Mouse (Mus musculus) urinary bladder, postnatal 14 days (tissue): ENCODE measurements at regions not wholly inside any gene's neighbourhood (a gene's known extent, or its start where the extent isn't known, plus 50 kb on each side); places are given as distances from the start of the nearest gene placed in this dataset.

Experiments
- DNase-seq: peaks from one replicate; pipeline ENCODE4 v3.0.0; 2021; ENCODE audit warnings: low spot score

DNA sequence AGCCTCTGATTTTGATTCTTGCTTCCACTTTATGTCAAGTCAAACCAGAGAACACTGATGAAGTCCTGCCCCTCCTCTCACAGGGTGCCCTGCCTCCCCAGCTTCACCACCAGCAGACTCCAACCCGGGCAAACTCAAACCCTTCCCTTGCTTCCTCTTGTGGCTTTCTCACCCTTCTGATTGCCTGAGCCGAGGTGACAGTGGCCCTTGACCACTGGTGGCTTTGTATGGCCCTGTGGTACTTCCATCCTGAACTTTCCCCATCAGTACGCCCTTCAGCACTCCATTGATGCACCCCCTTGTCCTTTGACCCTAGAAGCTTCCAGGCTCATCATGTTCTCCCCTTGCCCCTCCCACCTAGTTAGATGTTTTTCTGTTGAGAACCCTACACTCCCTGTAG, 287.0 kb downstream of the 3100002H09Rik start:
- no peak for DNase-seq

DNA sequence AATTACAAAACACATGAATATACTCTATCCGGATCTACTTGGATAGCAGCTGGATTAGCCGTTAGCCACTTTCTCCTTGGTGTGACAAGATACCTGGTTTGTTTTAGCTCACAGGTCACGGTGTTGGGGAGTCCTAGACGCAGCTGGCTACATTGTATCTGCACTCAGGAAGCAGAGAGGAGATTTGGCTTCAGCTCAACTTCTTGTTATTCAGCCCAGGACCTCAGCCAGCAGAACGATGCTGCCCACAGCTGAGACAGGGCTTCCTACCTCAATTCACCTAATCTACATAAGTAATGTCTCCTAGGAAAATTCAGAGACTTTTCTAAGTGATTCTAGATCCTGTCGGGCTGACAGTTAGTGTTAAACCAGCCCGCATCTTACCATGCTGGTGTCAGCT, 289.4 kb downstream of the 3100002H09Rik start:
- DNase-seq: no peak

DNA sequence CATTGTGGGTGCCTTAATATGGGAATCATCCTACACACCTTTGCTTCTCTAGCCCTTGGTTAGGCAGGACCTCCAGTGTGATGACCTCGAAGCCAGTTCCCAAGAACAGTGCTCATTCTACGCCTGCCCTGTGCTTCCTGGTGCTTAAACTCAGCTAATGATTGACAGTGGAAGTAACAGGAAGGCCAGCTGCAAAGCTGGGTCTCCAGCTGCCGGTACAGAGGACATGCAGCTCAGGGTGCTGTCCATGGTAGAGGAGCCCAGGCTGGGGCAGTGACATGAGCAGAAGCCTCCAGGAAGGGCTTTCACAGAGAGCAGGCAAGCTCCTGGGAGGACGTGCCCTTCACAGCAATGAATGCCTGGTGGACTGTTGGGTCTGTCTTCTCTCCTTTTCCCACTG, 293.6 kb downstream of the 3100002H09Rik start:
- DNase-seq: peak; percentile 7

DNA sequence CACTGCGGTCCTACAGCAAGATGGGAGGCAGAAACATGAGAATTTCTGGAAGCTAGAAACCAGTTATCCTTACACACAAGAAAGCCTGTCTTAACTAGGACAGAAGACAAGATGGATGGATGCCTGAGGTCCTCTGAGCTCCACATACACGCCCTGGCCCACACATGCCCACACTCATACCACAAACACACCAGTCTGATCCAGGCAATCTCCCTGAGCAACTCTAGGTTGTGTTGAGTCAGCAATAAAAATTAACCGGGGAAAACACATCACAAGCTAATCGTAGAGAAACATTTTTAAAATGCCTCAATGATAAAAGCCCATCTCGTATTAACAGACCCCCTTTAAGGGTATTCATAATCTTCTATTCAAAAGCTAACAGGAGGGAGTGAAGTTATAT, 298.9 kb downstream of the 3100002H09Rik start:
- DNase-seq: no peak

DNA sequence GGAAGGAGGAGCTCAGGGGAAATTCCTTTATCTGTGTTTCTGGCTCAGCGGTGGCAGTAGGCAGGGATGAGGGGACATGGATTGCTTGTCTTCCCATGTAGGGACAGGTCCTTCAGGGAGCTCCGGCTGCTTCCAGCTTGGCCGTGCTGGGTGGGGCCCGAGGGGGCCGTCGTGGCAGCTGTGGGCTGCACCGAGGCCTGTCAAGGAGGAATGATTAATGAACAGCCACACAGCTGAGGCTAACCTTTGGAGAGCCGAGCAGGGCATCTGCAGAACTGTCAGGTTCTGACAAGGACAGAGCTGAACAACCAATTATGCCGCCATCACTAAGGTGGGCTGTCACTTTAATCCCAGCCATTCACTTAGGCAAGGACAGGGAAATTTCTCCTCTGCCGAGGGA, 300.0 kb downstream of the 3100002H09Rik start:
- no peak for DNase-seq

DNA sequence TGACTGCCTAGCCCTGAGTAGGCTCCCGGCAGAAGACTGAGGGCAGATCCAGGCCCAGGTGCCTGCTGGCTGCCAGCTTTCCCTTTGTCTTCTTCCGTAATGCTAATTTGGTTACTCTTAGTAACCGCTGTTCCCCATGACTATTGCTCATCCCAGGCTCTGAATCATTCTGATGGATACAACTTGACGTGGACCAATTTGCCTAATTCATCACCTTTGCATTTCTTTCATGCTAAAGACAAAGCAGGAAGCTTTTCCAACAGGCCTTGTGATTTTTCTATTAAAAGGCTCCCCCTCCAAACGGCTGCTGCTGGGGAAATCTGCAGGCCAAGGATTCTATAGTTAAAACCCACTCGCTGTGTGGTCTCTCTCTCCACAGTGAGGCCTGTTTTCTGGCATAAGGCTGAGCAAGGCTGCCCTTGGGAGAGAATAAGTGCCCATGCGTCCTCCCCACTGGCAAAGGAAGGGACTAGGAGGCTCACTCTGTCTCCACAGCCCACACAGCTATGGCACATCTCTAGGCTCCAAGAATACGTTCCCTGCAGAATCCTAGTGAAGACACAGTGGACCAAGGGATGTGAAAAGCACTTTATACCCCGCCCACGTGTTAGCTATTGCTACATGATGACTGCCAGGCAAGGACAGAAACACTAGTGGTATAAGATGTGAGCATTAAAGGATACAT, 304.6 kb downstream of the 3100002H09Rik start:
- DNase-seq: no peak

DNA sequence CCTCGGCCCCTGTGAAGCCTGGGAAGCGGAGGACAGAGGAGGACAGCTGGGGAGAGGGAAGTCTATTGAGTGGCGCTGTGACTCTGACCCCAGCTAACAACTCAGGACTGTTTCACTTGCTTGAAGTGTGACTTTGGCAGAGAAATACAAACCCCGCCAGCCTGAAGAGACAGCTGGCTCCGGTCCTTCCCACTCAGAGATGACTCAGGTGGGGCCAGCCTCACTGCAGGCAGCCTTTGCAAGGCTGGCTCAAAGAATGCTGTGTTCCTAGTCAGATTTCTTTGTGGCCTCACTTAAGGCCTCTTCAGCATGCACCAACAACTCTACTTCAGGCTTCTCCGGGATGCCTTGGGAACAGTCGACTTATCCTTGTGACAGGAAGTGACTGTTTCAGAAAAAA, 307.7 kb downstream of the 3100002H09Rik start:
- no peak for DNase-seq

DNA sequence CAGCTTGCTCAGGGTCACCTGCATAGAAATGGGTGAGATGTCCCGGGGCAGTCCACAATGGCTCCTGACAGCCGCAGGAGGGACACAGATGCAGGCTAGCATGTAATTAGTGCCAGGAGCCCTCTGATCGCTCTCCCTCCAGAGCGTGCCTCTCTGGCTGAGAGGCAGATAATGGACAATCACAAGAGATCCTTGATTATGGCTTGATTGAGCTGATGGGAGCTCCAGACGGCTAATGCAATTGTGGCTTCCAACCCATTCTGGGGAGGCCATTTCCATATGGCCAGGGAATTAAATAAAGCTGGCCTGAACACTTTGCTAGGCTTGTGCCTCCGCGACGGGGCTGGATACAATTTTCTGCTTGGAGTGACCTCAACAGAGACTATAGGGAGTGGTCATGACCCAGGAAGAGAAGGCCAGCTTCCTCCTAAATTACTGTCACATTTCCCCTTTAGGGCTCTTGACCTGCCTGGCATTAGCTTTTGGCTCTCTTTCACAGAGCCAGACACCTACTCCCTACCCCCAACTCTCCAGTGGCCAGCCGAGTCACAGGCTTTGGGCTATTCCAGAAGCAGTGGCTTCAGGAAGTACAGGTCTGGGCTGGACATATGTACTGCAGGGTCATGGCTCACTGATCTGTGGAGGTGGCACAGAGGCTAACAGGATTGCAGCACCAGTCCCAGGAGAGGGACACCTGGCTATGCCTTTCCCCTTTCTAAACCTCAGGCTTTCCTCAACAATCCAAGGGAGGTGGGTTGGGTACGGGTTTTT, 311.8 kb downstream of the 3100002H09Rik start:
- no peak for DNase-seq

DNA sequence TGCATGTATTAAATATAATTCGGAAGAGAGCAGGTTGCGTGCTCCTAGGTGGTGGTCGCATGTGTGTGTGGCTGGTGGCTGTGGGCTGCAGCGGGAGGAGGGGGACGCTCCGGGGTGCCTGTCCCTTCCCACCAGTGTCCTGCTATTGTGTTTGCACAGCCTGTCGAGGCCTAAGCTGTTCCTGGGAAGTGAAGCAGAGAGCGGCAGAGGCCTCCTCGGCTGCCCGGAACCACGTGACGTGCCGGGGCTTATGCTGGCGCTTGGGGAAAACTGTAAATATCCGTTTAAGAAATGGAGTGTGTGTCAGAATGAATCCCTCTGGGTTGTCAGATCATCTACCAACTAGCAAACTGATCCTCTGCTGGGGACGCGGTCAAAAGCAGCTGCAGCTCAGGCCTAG, 318.3 kb downstream of the 3100002H09Rik start:
- no peak for DNase-seq

DNA sequence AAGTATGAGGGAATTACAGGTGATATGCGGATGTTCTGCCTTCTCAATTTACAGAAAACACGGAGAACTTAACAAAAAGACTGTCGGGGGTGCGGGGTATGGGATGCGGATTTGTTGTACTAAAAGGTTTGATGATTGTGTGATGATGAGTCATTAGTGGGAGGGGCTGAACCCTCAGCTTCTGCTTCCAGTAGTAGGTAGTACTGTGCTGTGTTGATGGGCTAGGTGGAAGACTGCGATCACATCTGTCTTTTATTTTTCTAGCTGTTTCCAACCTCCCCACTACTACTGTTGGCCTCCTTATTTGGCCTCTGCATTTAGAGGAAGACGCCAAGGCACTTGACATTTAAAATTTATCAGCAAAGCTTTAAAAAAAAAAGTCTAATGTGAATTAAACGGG, 318.8 kb downstream of the 3100002H09Rik start:
- DNase-seq: no peak

DNA sequence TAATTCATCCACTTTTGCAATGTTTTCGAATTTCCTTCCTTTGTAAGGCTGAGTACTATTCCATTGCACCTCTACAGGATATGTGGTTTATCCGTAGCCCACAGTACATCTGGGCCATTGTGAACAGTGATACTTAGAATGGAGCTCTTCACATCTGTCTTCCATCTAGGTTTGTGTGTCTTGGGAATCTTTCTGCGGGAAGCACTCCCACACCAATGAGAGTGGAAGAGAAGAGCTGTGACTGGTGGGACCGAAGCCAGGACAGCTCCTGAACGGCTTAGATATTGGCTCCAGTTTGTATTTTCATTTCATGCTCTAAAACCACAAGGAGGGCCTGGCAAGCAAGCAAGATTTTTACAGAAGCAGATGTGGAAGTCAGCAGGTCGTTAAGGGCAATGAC, 323.1 kb downstream of the 3100002H09Rik start:
- DNase-seq: no peak

DNA sequence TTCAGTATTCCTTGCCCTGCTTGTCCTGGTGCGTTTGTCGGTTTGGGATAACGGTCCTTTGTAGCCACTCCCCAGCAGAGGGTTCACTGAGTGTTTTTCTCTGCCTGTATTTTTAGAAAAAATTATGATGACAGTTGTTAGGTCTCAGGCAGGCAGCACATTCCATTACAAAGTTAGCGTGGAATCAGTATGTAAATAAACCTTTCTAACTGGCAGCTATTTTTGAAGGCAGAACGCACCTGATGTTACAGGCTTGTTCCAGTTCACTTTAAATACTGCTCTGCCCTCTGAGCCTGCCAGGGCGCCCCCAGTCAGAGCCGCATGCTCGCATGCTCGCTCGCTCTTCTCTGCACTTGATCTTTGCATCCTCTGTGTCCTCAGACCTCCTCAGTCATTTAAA, 331.9 kb downstream of the 3100002H09Rik start:
- no peak for DNase-seq

DNA sequence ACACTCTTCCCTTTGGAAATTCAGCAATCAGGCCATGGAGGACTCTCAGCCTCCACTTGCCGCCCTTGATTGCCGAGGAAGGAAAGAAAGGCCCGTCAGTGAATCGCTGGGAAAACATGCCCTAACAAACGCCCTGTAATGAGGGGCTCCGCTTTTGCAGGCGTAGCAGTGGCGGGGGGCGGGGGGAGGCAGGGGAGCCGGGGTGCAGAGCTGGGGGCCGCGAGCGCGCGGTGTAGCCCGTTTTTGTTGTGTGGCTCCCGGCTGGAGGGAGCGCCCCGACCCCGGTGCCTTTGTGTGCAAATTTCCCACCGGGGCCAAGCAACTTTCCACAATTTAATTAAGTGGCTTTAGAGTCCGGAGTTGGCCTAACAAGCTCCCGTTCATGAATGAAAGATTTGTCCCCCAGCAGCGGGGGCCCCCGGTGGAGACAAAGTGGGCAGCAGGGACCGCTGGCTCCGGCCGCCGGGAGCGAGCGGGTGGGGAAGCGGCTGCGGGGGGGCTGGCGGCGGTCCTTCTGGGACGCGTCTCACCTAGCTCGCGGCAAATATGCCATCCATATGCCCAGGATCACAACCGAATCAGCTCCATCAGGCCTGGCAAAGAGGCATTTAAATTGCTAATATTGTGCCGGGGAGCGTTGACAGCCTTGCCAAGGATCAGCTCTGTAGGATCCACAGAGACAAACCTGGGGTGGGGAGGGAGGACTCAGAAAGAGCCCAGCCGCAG, 333.0 kb downstream of the 3100002H09Rik start:
- DNase-seq: no peak

DNA sequence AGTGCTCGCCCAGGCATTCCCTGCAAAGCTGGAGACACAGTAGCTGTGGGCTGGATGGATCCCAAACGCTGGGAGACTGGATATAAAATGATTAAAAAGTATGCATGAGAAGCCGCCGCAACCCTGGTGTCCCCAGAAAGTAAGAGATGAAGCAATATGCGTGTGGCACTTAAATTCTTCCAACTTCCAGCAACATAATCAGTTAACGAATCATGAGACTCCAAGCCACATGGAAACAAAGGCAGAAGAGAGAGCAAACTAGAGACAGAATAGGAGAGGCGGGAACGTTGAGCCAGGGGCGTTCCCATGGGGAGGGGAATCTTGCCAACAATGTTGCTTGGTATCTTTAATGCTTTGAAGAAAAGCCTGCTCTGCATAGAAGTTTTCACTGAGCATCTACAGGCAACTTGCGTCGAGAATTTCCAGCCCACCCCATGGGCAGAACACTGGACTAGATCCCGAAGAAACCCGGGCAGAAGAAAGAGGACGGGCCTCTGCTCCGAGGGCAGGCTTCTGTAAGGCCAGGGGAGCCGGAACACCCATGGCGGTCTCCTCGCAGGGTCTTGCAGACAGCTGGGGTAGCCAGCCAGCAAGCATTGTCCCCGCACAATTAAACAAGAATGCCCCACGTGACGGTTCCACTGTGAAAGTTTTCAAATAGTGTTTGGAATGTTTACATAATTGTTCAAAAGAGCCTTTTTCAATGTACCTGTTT, 333.7 kb downstream of the 3100002H09Rik start:
- DNase-seq: no peak

DNA sequence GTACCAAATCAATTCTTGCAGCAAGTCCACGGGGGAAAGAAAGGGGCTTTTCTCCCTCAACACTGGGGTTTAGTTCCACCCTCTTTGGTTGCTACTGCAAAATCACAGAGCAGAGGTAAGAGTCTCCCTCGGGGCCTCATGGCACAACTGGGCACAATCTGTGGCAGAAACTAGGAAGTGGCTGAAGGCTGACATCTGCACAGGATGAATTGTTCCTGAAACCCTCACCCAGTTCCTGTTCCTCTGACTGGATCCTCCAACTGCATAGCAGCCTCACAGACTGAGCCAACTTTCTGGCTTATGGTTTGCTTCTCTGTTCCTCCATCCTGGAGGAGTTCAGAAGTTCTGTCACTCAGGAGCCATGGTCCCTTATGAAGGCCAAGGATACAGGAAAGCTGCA, 338.6 kb downstream of the 3100002H09Rik start:
- no peak for DNase-seq

DNA sequence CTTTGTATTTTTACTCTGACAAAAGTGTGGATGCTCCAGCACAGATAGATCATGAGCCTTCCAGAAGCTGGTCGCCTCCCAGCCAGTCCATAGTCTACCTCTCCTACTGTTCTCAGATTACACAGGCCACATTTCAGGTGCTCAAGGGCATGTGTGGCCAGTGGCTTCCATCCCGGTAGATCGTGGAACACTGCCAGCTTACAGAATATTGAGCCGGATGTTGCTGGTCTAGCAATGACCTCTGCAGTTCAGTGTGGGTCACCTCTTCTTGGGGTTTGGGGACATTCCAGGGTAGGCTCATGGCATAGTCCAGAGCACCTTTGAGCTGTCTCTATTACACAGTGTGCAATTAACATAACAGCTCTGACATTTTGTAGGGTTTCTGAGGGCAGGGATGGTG, 342.2 kb downstream of the 3100002H09Rik start:
- DNase-seq: no peak

DNA sequence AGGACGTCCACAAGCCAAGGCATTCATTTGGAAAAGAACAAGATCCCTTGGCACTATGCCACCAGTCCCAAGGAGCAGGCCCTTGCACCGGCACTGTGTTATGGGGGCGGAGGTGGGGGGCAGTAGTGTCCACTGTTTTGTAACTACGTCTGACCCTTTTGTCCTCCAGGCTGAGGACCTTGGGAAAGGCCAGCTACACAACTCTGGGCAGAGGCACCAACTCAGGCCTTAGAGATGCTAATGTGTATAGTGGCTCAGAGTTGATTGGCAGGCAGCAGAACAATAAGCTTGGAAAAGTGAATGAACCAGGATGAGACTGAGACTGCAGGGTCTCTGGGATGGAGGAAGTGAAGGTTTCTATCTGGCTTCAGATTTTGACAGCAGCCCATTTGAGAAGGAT, 344.0 kb downstream of the 3100002H09Rik start:
- no peak for DNase-seq

DNA sequence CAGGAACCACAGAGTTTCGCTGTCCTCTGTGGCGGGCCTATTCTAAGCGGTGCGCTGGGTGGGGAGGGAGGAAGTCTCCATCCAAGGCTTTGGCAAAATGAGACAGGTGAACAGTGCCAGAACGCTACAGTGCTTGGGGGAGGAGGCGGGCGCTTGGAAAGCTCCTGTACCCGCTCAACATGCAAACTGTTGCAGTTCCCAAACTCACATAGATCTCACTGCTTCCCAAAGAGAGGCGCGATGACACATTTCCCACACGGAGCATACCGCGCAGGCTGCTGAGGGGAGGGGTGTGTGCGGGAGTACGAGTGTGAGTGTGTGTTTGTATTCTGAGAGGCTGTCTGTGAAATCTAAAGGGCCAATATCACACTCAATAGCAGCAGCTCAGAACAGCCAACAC, 345.1 kb downstream of the 3100002H09Rik start:
- no peak for DNase-seq

DNA sequence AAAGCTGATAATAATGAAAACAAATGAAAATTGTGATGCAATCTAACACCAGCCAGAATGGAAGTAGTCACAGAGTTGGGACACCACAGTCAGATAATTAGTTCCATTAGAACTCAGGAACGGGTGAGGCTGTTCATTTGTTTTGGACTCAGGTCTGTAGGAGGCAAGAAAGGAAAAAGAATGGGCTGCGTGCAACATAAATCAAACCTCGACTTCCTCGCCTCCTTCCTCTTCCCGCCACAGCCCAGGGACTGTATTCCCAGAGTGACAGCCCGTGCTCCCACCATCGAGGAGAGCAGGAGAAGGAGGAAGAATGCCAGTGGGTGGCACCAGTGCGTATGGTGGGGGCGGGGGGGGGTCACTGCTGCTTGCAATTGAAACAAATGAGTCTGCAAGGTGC, 339.2 kb upstream of the 4930535I16Rik start:
- DNase-seq: no peak

DNA sequence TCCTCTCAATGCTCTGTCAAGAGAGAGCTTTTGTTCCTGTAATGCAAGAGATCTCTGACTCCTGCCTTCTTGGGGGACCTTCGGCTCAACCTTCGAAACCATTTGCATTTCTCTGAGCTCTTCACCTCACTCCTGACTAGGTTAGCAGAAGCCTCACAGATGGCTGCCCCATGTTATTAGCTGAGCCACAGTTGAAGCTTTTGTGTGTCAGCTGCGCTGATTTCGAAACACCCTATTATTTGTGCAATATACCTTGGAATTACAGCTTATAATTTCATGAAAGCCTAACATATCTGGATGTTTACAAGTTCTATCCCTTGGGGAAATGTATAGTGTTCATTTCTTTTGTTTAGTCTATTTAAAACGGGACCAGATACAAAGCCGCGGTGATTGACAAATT, 338.7 kb upstream of the 4930535I16Rik start:
- DNase-seq: no peak

DNA sequence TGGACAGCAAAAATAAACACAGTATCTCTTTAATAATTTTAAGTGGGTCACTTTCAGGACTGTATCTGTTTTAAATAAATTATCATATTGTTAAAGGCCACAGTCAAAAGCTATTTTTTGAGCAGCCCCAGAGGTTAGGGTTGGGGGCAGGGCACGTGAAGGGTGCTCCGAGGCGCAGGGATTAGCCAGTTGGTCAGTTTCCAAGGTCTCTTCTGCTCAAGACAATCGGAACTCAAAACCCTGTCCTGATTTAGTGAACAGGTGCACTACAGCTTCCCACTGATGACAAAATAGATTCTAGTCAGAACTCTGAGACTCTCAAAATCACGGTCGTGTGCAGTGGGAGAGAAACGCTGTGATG, 337.3 kb upstream of the 4930535I16Rik start:
- DNase-seq: no peak

DNA sequence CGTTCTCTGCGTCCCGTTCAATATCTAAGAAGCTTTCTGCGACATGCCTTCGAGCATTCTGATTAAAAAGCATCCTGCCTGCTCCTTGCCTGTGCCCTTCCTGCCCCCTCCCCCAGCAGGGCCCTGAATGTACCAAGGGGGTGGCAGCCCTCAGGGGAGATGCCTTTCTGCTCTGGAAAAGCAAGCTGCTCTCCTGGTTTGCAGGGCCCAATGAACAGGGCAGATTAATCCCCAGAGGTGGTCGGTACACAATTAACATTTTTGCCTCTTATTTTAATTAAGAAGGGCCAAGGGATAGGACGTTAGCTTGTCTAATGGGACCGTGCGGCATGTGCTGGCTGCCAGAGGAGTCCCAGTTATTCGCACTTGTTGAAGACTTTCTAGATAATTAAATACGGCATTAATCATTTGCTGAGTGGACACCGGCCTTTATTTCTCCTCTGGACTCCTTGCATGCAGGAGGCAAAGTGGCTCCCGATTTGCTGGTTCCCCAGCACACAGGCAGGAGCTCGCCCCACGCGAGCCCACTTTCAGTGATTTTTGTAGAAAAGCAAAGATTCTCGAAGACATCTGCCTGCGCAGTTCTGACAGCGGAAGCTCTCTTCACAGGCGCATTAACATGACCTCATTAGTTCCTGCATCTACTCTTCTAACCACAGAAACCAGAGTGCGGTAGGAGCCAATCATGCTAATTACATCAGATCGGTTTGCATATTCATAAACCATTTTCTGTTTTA, 336.8 kb upstream of the 4930535I16Rik start:
- no peak for DNase-seq
